Mouse (Mus musculus) forelimb bud, embryonic 11.5 days (tissue): ENCODE measurements around the gene Nprl2.
"Not testable (repeated sequence)": the region's sequence is repeated elsewhere in the genome, so short reads cannot be mapped to it uniquely, and the experiment has no call there.

Experiments
- DNase-seq: peaks from one replicate; pipeline ENCODE4 v3.0.0-alpha.2; 2012; ENCODE audit warnings: low read depth, low spot score

The Nprl2 gene

GRCm38 (mm10) chr9:107553541-107554318 lies 11.7 kb downstream of the Nprl2 start:
- peak; percentile 48 for DNase-seq

GRCm38 (mm10) chr9:107554319-107554825 lies 12.3 kb downstream of the Nprl2 start:
- peak; percentile 99 for DNase-seq

DNA sequence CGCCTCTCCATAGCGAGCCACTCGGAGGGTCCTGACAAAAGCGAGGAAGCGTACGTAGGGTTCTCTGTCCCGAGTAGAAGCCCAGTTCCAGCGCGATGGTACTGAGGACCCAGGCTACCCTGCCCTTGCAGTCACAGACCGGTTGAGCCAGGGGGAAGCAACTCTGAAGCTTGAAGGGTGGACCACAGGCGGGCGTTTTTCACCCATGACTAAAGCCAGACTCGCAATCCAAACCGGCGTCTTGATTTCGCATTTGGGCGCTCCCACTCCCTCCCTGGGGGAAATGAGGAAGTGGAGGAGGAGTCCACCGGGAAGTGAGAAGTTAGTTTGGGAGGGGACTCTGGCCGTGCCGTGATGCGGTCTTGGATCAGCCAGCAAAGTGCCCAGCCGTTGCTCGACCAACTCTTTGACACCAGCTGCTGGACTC lies 13.0 kb downstream of the Nprl2 start:
- no peak for DNase-seq

DNA sequence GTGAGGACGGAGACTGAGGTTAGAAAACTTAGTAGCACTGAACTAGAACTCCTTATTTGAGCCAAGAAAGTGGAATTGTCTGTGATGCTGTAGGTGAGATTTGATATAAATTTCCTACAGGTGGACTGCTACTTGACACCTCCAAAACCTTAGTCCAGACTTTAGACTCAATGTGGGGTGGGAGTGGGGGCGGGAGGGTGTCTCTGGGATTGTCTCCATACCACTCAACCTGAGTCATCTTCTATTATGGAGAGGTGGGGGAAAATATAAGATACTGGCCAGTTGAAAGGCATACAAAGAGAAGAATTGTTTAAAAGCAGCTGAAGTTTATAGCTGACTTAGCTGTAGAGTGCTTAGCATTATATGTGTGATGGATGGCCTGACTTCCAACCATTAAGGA lies 13.7 kb downstream of the Nprl2 start:
- no peak for DNase-seq

DNA sequence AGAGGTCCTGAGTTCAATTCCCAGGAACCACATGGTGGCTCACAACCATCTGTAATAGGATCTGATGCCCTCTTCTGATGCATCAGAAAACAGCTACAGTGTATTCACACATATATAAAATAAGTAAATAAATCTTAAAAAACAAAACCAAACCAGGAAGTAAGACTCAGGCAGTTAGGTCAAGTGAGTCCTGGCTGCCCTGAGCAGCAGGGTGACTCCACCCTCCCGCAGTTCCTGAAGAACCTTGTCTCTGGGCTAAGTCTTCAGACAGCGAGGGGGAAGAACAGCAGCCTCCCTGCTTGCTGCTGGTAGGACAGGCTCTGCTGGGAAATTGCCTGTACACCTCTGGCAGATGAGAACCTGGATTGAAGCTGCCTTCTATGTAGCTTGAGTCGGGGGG lies 14.3 kb downstream of the Nprl2 start:
- no peak for DNase-seq

DNA sequence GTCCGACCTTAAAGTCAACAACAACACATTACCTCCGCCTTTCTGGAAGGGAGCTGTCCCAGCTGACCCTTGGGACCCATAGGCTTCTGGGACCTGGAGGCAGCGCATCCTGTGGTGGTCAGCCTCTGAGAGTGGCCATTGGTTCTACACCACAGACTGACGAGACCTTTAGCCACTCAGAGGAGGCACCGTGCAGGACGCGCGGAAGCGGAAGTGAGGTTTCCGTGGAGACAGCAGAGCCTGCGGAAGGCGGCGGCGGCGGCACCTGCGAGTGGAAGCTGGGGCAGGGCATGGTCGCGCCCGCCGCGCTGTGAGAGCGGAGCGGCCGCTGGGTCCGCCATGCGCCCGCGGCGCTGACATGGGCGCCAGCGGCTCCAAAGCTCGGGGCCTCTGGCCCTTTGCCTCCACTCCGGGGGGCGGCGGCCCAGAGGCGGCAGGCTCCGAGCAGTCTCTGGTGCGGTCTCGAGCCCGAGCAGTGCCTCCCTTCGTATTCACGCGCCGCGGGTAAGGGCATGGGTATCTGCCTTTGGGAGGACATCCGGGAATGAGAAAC lies 21.1 kb downstream of the Nprl2 start, which contains the start of gene Tusc2:
Tusc2 (plus strand) TSS at position 227 of the 553 bp plus-strand sequence.
- DNase-seq = peak; percentile 93

DNA sequence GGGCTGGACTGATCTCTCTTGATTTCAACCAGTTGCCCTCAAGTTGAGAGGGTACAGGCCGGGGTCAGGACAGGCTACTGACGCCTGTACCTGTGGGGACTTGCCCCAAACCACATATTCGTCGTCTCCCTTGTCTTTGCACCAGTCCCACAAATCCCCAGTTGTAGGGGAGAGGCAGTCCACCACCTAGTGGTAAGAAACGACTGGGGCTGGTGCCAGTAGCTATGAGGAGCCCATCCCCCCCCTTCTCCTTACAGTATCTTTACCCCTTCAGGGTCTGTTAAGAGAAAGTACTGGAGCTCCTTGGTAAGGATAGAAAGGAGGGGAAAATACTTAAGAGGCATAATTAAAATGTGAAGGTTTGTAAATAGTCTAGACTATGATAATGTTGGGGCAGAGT lies 23.5 kb downstream of the Nprl2 start:
- not testable (repeated sequence) for DNase-seq

GRCm38 (mm10) chr9:107566041-107566709 lies 24.1 kb downstream of the Nprl2 start:
- peak; percentile 75 for DNase-seq

DNA sequence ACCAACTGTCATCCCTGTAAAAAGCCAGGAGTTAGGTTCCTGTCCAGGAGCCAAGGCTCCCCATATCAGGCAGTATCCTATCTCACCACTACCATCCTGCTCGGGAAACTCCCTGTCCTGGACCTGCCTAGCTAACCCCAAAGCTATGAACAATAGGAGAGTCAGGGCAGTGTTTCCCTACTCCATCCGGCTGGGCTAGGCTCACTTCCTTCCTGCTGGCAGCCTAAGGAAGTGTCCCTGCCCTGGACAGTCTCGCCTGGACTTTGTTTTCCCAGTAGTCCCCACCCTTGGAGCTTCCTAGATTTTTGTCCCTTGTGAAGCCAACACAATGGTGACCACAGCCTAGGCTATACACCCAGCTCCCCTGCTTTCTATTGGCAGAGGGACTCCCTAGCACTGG lies 24.8 kb downstream of the Nprl2 start:
- no peak for DNase-seq

DNA sequence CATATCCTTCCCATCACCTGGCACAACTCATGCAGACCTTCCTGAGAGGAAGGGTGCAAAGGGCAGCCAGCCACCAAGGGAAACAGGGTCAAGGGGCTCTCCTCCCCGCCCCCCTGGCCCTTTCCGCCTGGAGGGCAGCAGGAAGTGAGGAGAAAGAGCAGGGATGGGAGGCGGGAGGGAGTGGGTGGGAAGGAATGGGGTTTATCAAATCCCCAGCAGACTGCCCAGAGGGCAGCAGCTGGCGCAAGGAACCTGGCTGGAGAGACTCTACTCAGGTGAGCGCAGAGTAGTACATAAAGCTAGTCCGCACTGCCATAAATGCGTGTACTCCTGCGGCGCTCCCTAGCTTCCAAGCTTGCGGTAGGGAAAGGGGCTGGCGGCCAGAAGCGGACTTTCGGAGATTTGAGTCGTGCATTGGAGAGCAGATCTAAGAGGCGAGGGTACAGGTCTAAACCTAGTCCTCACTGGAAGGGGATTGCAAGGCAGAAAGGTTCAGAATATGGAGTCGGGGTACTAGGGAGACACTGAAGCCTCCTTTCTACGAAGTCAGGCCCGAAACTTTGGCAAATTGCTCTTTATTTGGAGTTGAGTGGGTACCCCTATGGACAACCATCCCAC lies 25.8 kb downstream of the Nprl2 start, which contains the start of gene Hyal2:
Hyal2 (plus strand) TSS at position 244 of the 618 bp plus-strand sequence.
- DNase-seq = no peak

DNA sequence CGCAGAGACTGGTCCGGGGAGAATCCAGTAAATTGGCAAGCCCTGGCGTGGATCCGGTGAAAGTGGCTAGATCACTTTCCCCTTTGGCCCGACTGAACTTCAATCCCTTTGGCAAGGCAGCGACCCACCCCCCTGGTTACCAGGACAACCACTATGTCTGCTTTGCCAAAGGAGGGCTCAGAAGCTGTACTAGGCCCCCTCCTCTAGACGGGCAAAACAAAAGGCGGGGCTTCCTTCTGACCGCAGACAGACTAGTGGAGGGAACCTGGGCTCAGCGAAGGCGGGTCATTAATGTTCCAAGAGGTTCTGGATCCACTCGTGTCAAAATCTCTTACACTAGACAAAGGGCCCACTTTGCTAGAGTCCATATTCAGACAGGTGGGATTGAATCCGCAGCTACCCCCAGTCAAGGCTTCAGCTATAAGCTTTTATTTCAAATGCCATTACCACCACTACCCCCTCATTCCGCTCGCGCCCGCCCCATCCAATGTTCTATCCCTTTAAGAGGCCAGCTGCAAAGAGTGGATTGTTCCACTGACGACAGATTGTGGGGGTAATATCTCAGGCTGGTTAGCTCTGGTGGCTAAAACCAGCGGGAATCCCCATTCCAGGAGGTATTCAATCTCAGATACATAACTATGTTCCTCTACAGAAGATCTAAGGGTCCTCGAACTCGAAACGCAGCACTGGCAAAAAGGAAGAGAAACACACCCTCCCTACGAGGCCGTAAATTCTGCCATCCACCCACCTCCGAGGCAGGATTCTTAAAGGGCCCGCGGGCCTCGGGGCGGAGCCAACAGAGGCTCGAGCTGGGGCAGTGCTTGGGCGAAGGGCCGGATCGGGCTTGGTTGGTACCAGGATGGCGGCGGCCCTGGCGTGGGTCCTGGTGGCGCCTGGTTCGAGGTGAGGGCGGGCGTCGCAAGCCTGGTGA lies 26.6 kb downstream of the Nprl2 start:
- peak; percentile 89 for DNase-seq

GRCm38 (mm10) chr9:107569270-107569669 lies 27.2 kb downstream of the Nprl2 start:
- no peak for DNase-seq

- DNase-seq = no peak
These were observed 28.0 kb downstream of the Nprl2 start for GRCm38 (mm10) chr9:107570016-107570415.

GRCm38 (mm10) chr9:107570845-107571244 lies 28.8 kb downstream of the Nprl2 start:
- no peak for DNase-seq

GRCm38 (mm10) chr9:107571534-107572326 lies 29.7 kb downstream of the Nprl2 start:
- DNase-seq = no peak

- DNase-seq = no peak
These were observed 30.3 kb downstream of the Nprl2 start for GRCm38 (mm10) chr9:107572327-107572662.

- DNase-seq = not testable (repeated sequence)
These were observed 31.7 kb downstream of the Nprl2 start for GRCm38 (mm10) chr9:107573774-107574173.

DNA sequence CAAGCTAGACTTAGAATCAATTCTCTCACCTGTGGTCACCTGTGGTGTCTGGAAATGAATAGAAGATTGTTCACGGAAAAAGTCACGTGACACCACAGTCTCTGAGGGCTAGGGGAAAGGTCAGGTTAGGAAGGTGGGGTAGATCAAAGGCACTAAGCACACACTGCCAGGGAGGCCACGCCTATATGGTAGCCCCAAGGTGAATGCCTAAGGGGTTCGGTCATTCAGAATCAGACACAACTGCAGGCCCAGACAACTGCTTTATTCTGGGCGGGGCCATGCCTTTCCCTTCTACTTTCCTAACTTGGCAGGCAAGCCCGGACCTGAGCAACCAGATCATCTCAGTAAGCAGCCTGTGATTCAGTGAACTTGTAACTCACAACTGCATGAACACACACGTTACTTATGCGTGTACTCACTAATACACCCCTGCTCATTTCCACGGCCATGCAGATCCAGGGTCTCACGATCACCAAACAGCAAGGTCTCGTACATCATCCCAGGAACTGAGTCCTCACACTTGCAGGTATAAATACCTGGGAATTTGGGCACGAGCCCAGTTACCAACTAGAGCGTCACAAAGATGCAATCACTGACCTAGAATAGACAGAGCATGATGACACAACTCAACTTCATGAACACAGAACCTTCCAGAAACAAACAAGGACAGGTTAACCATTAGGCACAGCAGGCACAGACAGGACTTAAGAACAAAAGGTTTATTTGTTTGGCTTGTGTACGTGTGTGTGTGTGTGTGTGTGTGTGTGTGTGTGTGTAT lies 33.7 kb downstream of the Nprl2 start:
- no peak for DNase-seq

DNA sequence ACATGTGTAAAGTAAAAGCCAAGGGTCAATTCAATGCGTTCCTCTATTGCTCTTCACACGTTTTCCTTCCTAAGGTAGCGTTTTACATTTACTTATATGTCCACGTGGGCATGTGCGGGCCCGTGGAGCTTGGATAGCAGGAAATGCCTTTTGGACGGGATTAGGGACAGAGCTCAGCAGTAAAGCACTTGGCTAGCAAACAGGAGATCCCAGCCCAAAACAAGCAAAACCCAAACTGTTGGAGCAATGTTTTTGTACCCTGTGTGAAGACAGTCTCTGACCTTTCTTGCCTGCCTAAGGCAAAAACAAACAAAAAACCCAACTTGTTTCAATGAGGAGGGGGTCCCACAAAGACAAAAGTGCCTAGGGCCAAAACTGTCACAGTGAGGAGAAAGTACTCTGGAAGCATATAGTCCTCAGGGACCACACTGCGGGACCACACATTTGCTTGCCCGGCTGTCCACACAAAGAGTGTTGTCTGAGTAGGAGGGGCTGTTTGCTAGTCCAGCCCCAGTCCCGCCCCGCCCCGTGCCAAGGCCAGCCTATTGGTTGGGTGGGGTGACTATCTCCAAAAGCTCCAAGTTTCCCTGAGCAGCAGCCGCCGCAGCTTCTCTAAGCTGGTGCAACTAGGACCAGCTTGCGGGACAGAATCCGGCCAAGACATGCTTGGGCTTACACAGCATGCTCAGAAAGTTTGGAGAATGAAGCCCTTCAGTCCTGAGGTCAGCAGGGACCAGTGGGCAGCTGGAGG lies 34.5 kb downstream of the Nprl2 start, which contains the start of gene Hyal1:
Hyal1 (plus strand) TSS at position 571 of the 751 bp plus-strand sequence.
- peak; percentile 70 for DNase-seq
